In genomic region chr17:8546366-8546765, GRCm38 (mm10) we compare ENCODE assay signal across 34 mouse cellular contexts. TPM values are rescaled to one million over a fixed set of nuclear protein-coding genes. Genes with fewer than 3 reads are reported as not detected.
DNase-seq lines count a peak whose midpoint lies in the region; ATAC-seq and TF ChIP-seq lines count a peak whose summit lies in the region.
"Had no signal": no experiment of that assay in that cellular context is flagged by ENCODE, and none has a peak within 500 bp of the region (broad histone marks: within the 10 kb centered on the region; RNA-seq: fewer than 3 reads in every experiment).

No protein-coding gene starts in this region.

- H3K9me3 ChIP-seq in midbrain, embryonic 10.5 days (replicated peaks) = no peaks in the 10 kb centered on the region
- H3K9me3 ChIP-seq: forebrain, embryonic 10.5 days; forebrain, embryonic 13.5 days; hindbrain, embryonic 12.5 days; hindbrain, embryonic 15.5 days; intestine, embryonic 15.5 days had no signal

- no peak for TF ChIP-seq CTCF in cerebellum, adult 2 months (IDR thresholded peaks at IDR 0.05; ENCODE audit: borderline replicate concordance, insufficient read depth, low read depth, low read length)

- H3K4me1 ChIP-seq in cerebellum, adult 2 months (ENCODE audit: control insufficient read depth, insufficient read depth, low read length) = peaks cover 42% of the 10 kb centered on the region
- 0 out of 2 replicates have a peak, but pooled peaks cover 4% of the 10 kb centered on the region for H3K4me1 ChIP-seq in midbrain, embryonic 10.5 days
- H3K4me1 ChIP-seq: forebrain, embryonic 13.5 days; hindbrain, embryonic 12.5 days; hindbrain, embryonic 15.5 days; intestine, embryonic 15.5 days had no signal

- no peak overlapping the region for H3K4me3 ChIP-seq in cerebellum, adult 2 months (replicated peaks; ENCODE audit: insufficient read depth, low read depth, low read length)
- H3K4me3 ChIP-seq in midbrain, embryonic 10.5 days = no peak overlapping the region
- H3K4me3 ChIP-seq: forebrain, embryonic 10.5 days; forebrain, embryonic 13.5 days; hindbrain, embryonic 12.5 days; hindbrain, embryonic 15.5 days; intestine, embryonic 15.5 days had no signal

- ATAC-seq in cerebellum, adult (ENCODE audit: insufficient number of reproducible peaks, low FRiP score, low TSS enrichment) = no peak
- ATAC-seq: forebrain, embryonic 13.5 days; forebrain, embryonic 16.5 days; intestine, embryonic 15.5 days; Patski had no signal

- H3K36me3 ChIP-seq in midbrain, embryonic 10.5 days = no peaks in the 10 kb centered on the region
- H3K36me3 ChIP-seq: forebrain, embryonic 10.5 days; G1E; hindbrain, embryonic 12.5 days; hindbrain, embryonic 15.5 days; intestine, embryonic 15.5 days had no signal

- no peak for DNase-seq in cerebellum, adult 2 months
- peak; percentile 71 for DNase-seq in adrenal gland, adult 2 months
- peak; percentile 57 for DNase-seq in adrenal gland, postnatal 14 days
- DNase-seq in kidney, adult 18-20 months = no peak
- DNase-seq in midbrain, embryonic 10.5 days (ENCODE audit: low spot score) = no peak
- DNase-seq in cerebellum, postnatal 4 days (ENCODE audit: low spot score in 2 of 2) = no peak
- DNase-seq: B cell, adult 2 months; cerebellum, adult 11 months; cerebellum, adult 8-10 months; cerebellum, postnatal 10 days; cerebellum, postnatal 36 days; gastrocnemius, postnatal 10 days; heart, adult 11 months; kidney, adult 8-10 months had no signal

- WGBS in cerebellum, adult 2 months = 74% methylated on average over 9 of the region's 9 CpGs
- WGBS in midbrain, embryonic 10.5 days = 92% methylated on average over 9 of the region's 9 CpGs

- TF ChIP-seq POLR2A in cerebellum, adult 2 months (IDR thresholded peaks at IDR 0.05; ENCODE audit: borderline replicate concordance, insufficient read depth, low read length) = no peak

- H3K27me3 ChIP-seq in cerebellum, adult 2 months (ENCODE audit: control insufficient read depth, insufficient read depth, low read length) = no peaks in the 10 kb centered on the region
- H3K27me3 ChIP-seq in midbrain, embryonic 10.5 days (ENCODE audit: low read depth, poor library complexity, severe bottlenecking) = no peaks in the 10 kb centered on the region
- H3K27me3 ChIP-seq: forebrain, embryonic 13.5 days; hindbrain, embryonic 12.5 days; hindbrain, embryonic 15.5 days; intestine, embryonic 15.5 days; Patski had no signal

- H3K27ac ChIP-seq in cerebellum, adult 2 months (ENCODE audit: insufficient read depth, low read length) = peak overlapping the region; percentile 37; the same call in 1 of the 2 replicates
- H3K27ac ChIP-seq in midbrain, embryonic 10.5 days (replicated peaks) = no peak overlapping the region
- H3K27ac ChIP-seq: forebrain, embryonic 10.5 days; forebrain, embryonic 13.5 days; hindbrain, embryonic 12.5 days; hindbrain, embryonic 15.5 days; intestine, embryonic 15.5 days had no signal

RNA-seq across cellular contexts. Expression of gene Gm17087, which starts 20.4 kb away (rescaled TPM):
- polyA plus RNA-seq in cerebellum, adult 2 months (2012; rRNA removed) = not detected in 2 replicates
- total RNA-seq in adrenal gland, adult 2 months (2021) = not detected
- not detected in 2 replicates for polyA plus RNA-seq in adrenal gland, adult 2 months (2012; rRNA removed)
- total RNA-seq in adrenal gland, postnatal 14 days (2021) = not detected in 2 replicates
- polyA plus RNA-seq in midbrain, embryonic 10.5 days (2016; fragmentation: Nextera tagmentation; extraction: Ambion mirVana) = not detected in 2 replicates
- total RNA-seq: CH12.LX; G1E; gastrocnemius, adult 18-20 months; gastrocnemius, postnatal 10 days; gastrocnemius, postnatal 4 days; heart, adult 8-10 months; heart, postnatal 25 days; hematopoietic stem cell, adult 5-6 weeks had no signal
- polyA plus RNA-seq: embryonic facial prominence, embryonic 11.5 days; embryonic facial prominence, embryonic 14.5 days; forebrain, embryonic 10.5 days; forebrain, embryonic 13.5 days; forebrain, embryonic 16.5 days; G1E; heart, embryonic 11.5 days; heart, embryonic 14.5 days; heart, postnatal 0 days; hindbrain, embryonic 12.5 days; hindbrain, embryonic 15.5 days; intestine, embryonic 15.5 days had no signal

RNA-seq across cellular contexts. Expression of gene Pde10a, which starts 21.2 kb away (rescaled TPM):
- 31.9 and 40.9 TPM in 2 replicates for polyA plus RNA-seq in cerebellum, adult 2 months (2012; rRNA removed)
- 10 to 100 TPM; 21.4 to 36.2 TPM for total RNA-seq in adrenal gland, adult 2 months (2021)
- polyA plus RNA-seq in adrenal gland, adult 2 months (2012; rRNA removed) = 10.1 and 13.8 TPM in 2 replicates
- 25.0 and 33.0 TPM in 2 replicates for total RNA-seq in adrenal gland, postnatal 14 days (2021)
- polyA plus RNA-seq in midbrain, embryonic 10.5 days (2016; fragmentation: Nextera tagmentation; extraction: Ambion mirVana) = 4.3 and 5.3 TPM in 2 replicates
- polyA plus RNA-seq: G1E had no signal

Comparison
In these comparisons a context has a peak if more than half of its experiments do, and no peak if none do; other contexts are left out.
1. DNase-seq: peak in adrenal gland, adult 2 months (single experiment) and adrenal gland, postnatal 14 days (single experiment); none in cerebellum, adult 2 months (0 of 2), kidney, adult 18-20 months (single experiment), midbrain, embryonic 10.5 days (single experiment) and cerebellum, postnatal 4 days (0 of 2).